Mouse (Mus musculus) midbrain, embryonic 16.5 days (tissue): Measurements from ENCODE around the gene Rbm38. TPM values are rescaled to one million over a fixed set of nuclear protein-coding genes. Genes with fewer than 3 reads are reported as not detected.

Source experiments
- ATAC-seq: fragments of 200-750 bp; cut with Nextera tagmentation; 2 replicates; pipeline ENCODE4 v1.8.0; 2017; ENCODE audit warnings: moderate TSS enrichment
- H3K27ac ChIP-seq: fragments of 300-500 bp; sonication (generic); 2 replicates; pipeline ENCODE4 v1.5.1; 2014; ENCODE audit warnings: mild to moderate bottlenecking, low read length, mixed read lengths
- H3K27me3 ChIP-seq: fragments of 300-500 bp; sonication (generic); 2 replicates; pipeline ENCODE4 v1.6.1; 2014; ENCODE audit warnings: low read depth, low read length, mixed read lengths; ENCODE audit not compliant: control insufficient read depth, insufficient read depth
- H3K36me3 ChIP-seq: fragments of 300-500 bp; sonication (generic); 2 replicates; pipeline ENCODE4 v1.6.1; 2014; ENCODE audit warnings: mild to moderate bottlenecking, low read length, moderate library complexity, mixed read lengths; ENCODE audit not compliant: control insufficient read depth, insufficient read depth
- H3K4me1 ChIP-seq: fragments of 300-500 bp; sonication (generic); 2 replicates; pipeline ENCODE4 v1.6.1; 2014; ENCODE audit warnings: mild to moderate bottlenecking, low read length, mixed read lengths; ENCODE audit not compliant: control insufficient read depth, insufficient read depth
- H3K4me2 ChIP-seq: fragments of 300-500 bp; sonication (generic); 2 replicates; pipeline ENCODE4 v1.6.1; 2014; ENCODE audit warnings: mild to moderate bottlenecking, low read length, mixed read lengths
- H3K4me3 ChIP-seq: fragments of 300-500 bp; sonication (generic); 2 replicates; pipeline ENCODE4 v1.5.1; 2014; ENCODE audit warnings: low read depth, mild to moderate bottlenecking, low read length, moderate library complexity, mixed read lengths
- H3K9ac ChIP-seq: fragments of 300-500 bp; sonication (generic); 2 replicates; pipeline ENCODE4 v1.6.1; 2014; ENCODE audit warnings: low read depth, low read length, mixed read lengths
- H3K9me3 ChIP-seq: fragments of 300-500 bp; sonication (generic); replicated peaks from 2 replicates; pipeline ENCODE4 v1.6.1; 2014; ENCODE audit warnings: mild to moderate bottlenecking, low read length, mixed read lengths; ENCODE audit not compliant: control insufficient read depth, poor library complexity, severe bottlenecking
- WGBS: fragments of 180-500 bp; shearing (Covaris S2); extraction: QIAGEN DNeasy Blood & Tissue Kit; methylation state at CpG from one replicate; pipeline ENCODE4 v1.1.7; 2014; 5-methylcytosine and 5-hydroxymethylcytosine counted together
- polyA plus RNA-seq: library from polyadenylated mRNA; unstranded; fragments of >200 nt; fragmentation: Nextera tagmentation; extraction: Ambion mirVana; gene quantifications from 2 replicates; pipeline ENCODE4 v1.2.1, GENCODE M21; 2015

Gene Rbm38
- polyA plus RNA-seq, 1 experiment from 2014 or later, result 9.9 TPM

GRCm38 (mm10) chr2:173027169-173027823 is 7.0 kb downstream of the Rbm38 start:
- H3K27ac ChIP-seq, result no peak overlapping the region
- H3K27me3 ChIP-seq, result no peaks in the 10 kb centered on the region
- no peak for ATAC-seq
- H3K9me3 ChIP-seq, result no peaks in the 10 kb centered on the region
- H3K36me3 ChIP-seq, result peaks cover 3% of the 10 kb centered on the region
- H3K4me2 ChIP-seq, result no peak overlapping the region
- no peak overlapping the region for H3K4me3 ChIP-seq
- no peak overlapping the region for H3K9ac ChIP-seq
- H3K4me1 ChIP-seq, result peaks cover 20% of the 10 kb centered on the region
- WGBS, result 88% methylated on average over 6 of the region's 6 CpGs

GRCm38 (mm10) chr2:173027824-173028495 is 7.7 kb downstream of the Rbm38 start:
- peaks cover 13% of the 10 kb centered on the region for H3K4me1 ChIP-seq
- H3K9ac ChIP-seq, result no peak overlapping the region
- no peaks in the 10 kb centered on the region for H3K27me3 ChIP-seq
- no peaks in the 10 kb centered on the region for H3K9me3 ChIP-seq
- ATAC-seq, result no peak
- no peak overlapping the region for H3K27ac ChIP-seq
- H3K4me2 ChIP-seq, result no peak overlapping the region
- WGBS, result 80% methylated on average over 4 of the region's 4 CpGs
- peaks cover 3% of the 10 kb centered on the region for H3K36me3 ChIP-seq
- no peak overlapping the region for H3K4me3 ChIP-seq

GRCm38 (mm10) chr2:173028508-173029031 is 8.3 kb downstream of the Rbm38 start:
- no peak overlapping the region for H3K4me3 ChIP-seq
- no peak overlapping the region; the same call in 1 of the 2 replicates for H3K27ac ChIP-seq
- H3K36me3 ChIP-seq, result peaks cover 3% of the 10 kb centered on the region
- no peak for ATAC-seq
- WGBS, result 97% methylated on average over 3 of the region's 3 CpGs
- H3K9me3 ChIP-seq, result no peaks in the 10 kb centered on the region
- no peak overlapping the region for H3K9ac ChIP-seq
- H3K4me2 ChIP-seq, result no peak overlapping the region
- H3K27me3 ChIP-seq, result no peaks in the 10 kb centered on the region
- H3K4me1 ChIP-seq, result peaks cover 8% of the 10 kb centered on the region; the same call in 1 of the 2 replicates

- Histone ChIP-seq H3K27ac (no peak overlapping the region), H3K27me3 (no peaks in the 10 kb centered on the region), H3K4me3 (no peak overlapping the region), H3K4me2 (no peak overlapping the region), H3K9ac (no peak overlapping the region), H3K9me3 (no peaks in the 10 kb centered on the region), H3K4me1 (no peaks in the 10 kb centered on the region), H3K36me3 (peaks cover 3% of the 10 kb centered on the region)
- no peak for ATAC-seq
- WGBS, result 77% methylated on average over 12 of the region's 12 CpGs
Observed at GRCm38 (mm10) chr2:173030591-173031338, 10.5 kb downstream of the Rbm38 start.

GRCm38 (mm10) chr2:173033531-173033930 is 13.2 kb downstream of the Rbm38 start:
- Histone ChIP-seq H3K9ac (no peak overlapping the region), H3K36me3 (peaks cover 3% of the 10 kb centered on the region), H3K4me3 (no peak overlapping the region), H3K4me1 (no peaks in the 10 kb centered on the region), H3K4me2 (no peak overlapping the region), H3K27me3 (no peaks in the 10 kb centered on the region), H3K9me3 (no peaks in the 10 kb centered on the region), H3K27ac (no peak overlapping the region)
- ATAC-seq, result no peak
- 97% methylated on average over 13 of the region's 13 CpGs for WGBS

GRCm38 (mm10) chr2:173034998-173035397 is 14.7 kb downstream of the Rbm38 start:
- WGBS, result 93% methylated on average over 4 of the region's 4 CpGs
- Histone ChIP-seq H3K4me2 (no peak overlapping the region), H3K27ac (no peak overlapping the region), H3K4me3 (no peak overlapping the region), H3K4me1 (no peaks in the 10 kb centered on the region), H3K27me3 (no peaks in the 10 kb centered on the region), H3K36me3 (peaks cover 3% of the 10 kb centered on the region), H3K9ac (no peak overlapping the region), H3K9me3 (no peaks in the 10 kb centered on the region)
- ATAC-seq, result no peak

- Histone ChIP-seq H3K9me3 (no peaks in the 10 kb centered on the region), H3K36me3 (peaks cover 3% of the 10 kb centered on the region), H3K4me1 (no peaks in the 10 kb centered on the region), H3K27ac (no peak overlapping the region), H3K4me3 (no peak overlapping the region), H3K27me3 (no peaks in the 10 kb centered on the region), H3K9ac (no peak overlapping the region), H3K4me2 (no peak overlapping the region)
- WGBS, result 95% methylated on average over 5 of the region's 5 CpGs
- no peak for ATAC-seq
Observed at GRCm38 (mm10) chr2:173035653-173036052, 15.4 kb downstream of the Rbm38 start.

GRCm38 (mm10) chr2:173036055-173036454 is 15.8 kb downstream of the Rbm38 start:
- H3K4me1 ChIP-seq, result no peaks in the 10 kb centered on the region
- H3K4me3 ChIP-seq, result no peak overlapping the region
- H3K27ac ChIP-seq, result no peak overlapping the region
- 89% methylated on average over 5 of the region's 5 CpGs for WGBS
- no peak overlapping the region for H3K4me2 ChIP-seq
- no peak overlapping the region for H3K9ac ChIP-seq
- H3K36me3 ChIP-seq, result peaks cover 3% of the 10 kb centered on the region
- no peak for ATAC-seq
- H3K27me3 ChIP-seq, result no peaks in the 10 kb centered on the region
- no peaks in the 10 kb centered on the region for H3K9me3 ChIP-seq

- ATAC-seq, result no peak
- no peaks in the 10 kb centered on the region for H3K4me1 ChIP-seq
- H3K4me3 ChIP-seq, result no peak overlapping the region
- no peak overlapping the region for H3K27ac ChIP-seq
- no peaks in the 10 kb centered on the region; the same call in none of the 2 replicates for H3K36me3 ChIP-seq
- no peaks in the 10 kb centered on the region for H3K9me3 ChIP-seq
- no peak overlapping the region for H3K9ac ChIP-seq
- no peaks in the 10 kb centered on the region for H3K27me3 ChIP-seq
- no peak overlapping the region for H3K4me2 ChIP-seq
- 67% methylated on average over 4 of the region's 4 CpGs for WGBS
Observed at GRCm38 (mm10) chr2:173036611-173037010, 16.3 kb downstream of the Rbm38 start.
